Mouse (Mus musculus) heart, adult 2 months (tissue): ENCODE measurements around the gene Gm30191. TPM values are rescaled to one million over a fixed set of nuclear protein-coding genes. Genes with fewer than 3 reads are reported as not detected.
A peak's percentile ranks its signal among the peaks of the same experiment; 100 is the strongest.
"Not testable (repeated sequence)": the region's sequence is repeated elsewhere in the genome, so short reads cannot be mapped to it uniquely, and the experiment has no call there.

Source experiments
- DNase-seq, 2 experiments: peaks; one replicate each; pipeline ENCODE4 v3.0.0; 2021
- H3K27ac ChIP-seq: fragments of 200-600 bp; 2 replicates; pipeline ENCODE4 v1.8.1; 2022
- H3K27me3 ChIP-seq: fragments of 200-500 bp; 2 replicates; pipeline ENCODE4 v1.6.1; 2012; ENCODE audit warnings: mild to moderate bottlenecking, low read length, inconsistent platforms, mixed read lengths; ENCODE audit not compliant: control insufficient read depth, insufficient read depth
- H3K36me3 ChIP-seq: fragments of 200-500 bp; 2 replicates; pipeline ENCODE4 v1.6.1; 2012; ENCODE audit warnings: low read length, inconsistent platforms; ENCODE audit not compliant: control insufficient read depth, insufficient read depth
- H3K4me1 ChIP-seq: fragments of 200-500 bp; 2 replicates; pipeline ENCODE4 v1.6.1; 2011; ENCODE audit warnings: low read length; ENCODE audit not compliant: control insufficient read depth, insufficient read depth
- H3K4me3 ChIP-seq: fragments of 200-600 bp; 2 replicates; pipeline ENCODE4 v1.8.1; 2022
- H3K79me2 ChIP-seq: fragments of 200-500 bp; replicated peaks from 2 replicates; pipeline ENCODE4 v1.6.1; 2012; ENCODE audit warnings: mild to moderate bottlenecking, inconsistent platforms, low read length, moderate library complexity, mixed read lengths; ENCODE audit not compliant: control insufficient read depth, insufficient read depth
- H3K9ac ChIP-seq: fragments of 200-500 bp; 2 replicates; pipeline ENCODE4 v1.6.1; 2012; ENCODE audit warnings: low read depth, mild to moderate bottlenecking, control low read depth, inconsistent platforms, low read length, mixed read lengths
- CTCF ChIP-seq: fragments of 200-600 bp; IDR thresholded peaks from 2 replicates; pipeline ENCODE4 v1.8.1; 2022; ENCODE audit warnings: antibody characterized with exemption, mild to moderate bottlenecking, moderate library complexity
- EP300 ChIP-seq: fragments of 200-500 bp; IDR thresholded peaks from 2 replicates; pipeline ENCODE4 v1.6.1; 2011; ENCODE audit warnings: low read depth, low read length, control low read depth; ENCODE audit not compliant: insufficient read depth
- POLR2A ChIP-seq: fragments of 200-500 bp; IDR thresholded peaks from 2 replicates; pipeline ENCODE4 v1.6.1; 2011; ENCODE audit warnings: mild to moderate bottlenecking, low read depth, low read length, control low read depth; ENCODE audit not compliant: insufficient read depth
- WGBS: fragments of 180-500 bp; shearing (Covaris S2); methylation state at CpG from one replicate; pipeline ENCODE4 v1.1.7; 2018; 5-methylcytosine and 5-hydroxymethylcytosine counted together
- intact Hi-C: fragments of 180-260 bp; cut with DNase I; formaldehyde crosslinking; loops from one replicate; pipeline ENCODE4 v1.15.1; 2025
- polyA plus RNA-seq: library from polyadenylated mRNA; depleted of rRNA; stranded (reverse); fragments of >200 nt; gene quantifications from 2 replicates; pipeline ENCODE4 v1.2.3, GENCODE M21; 2012
- total RNA-seq, 2 experiments: library from RNA; stranded (reverse); gene quantifications; 2 replicates each; pipeline ENCODE4 v1.2.3; 2021

The Gm30191 gene
- total and polyA plus RNA-seq, 3 experiments = not detected

GRCm38 (mm10) chr4:134293061-134293691 is 46.4 kb downstream of the Gm30191 start:
- no peaks in the 10 kb centered on the region for H3K36me3 ChIP-seq
- DNase-seq = no peak
- 42% methylated on average over 18 of the region's 18 CpGs for WGBS
- peaks cover 3% of the 10 kb centered on the region for H3K4me1 ChIP-seq
- H3K79me2 ChIP-seq = no peaks in the 10 kb centered on the region
- no peak overlapping the region; the same call in 1 of the 2 replicates for H3K9ac ChIP-seq
- no peaks in the 10 kb centered on the region for H3K27me3 ChIP-seq
- TF ChIP-seq EP300 = no peak
- peak overlapping the region; percentile 18; the same call in 1 of the 2 replicates for H3K4me3 ChIP-seq
- peak overlapping the region; percentile 59 for H3K27ac ChIP-seq
- intact Hi-C loops = loop anchor here (2.0 kb wide), 1 partner anchor 64 kb away; no protein-coding TSS in a partner anchor

GRCm38 (mm10) chr4:134293692-134294163 is 47.0 kb downstream of the Gm30191 start:
- Histone ChIP-seq H3K9ac (no peak overlapping the region), H3K27me3 (no peaks in the 10 kb centered on the region), H3K4me1 (peaks cover 1% of the 10 kb centered on the region), H3K79me2 (no peaks in the 10 kb centered on the region), H3K4me3 (no peak overlapping the region; the same call in 1 of the 2 replicates), H3K27ac (peak overlapping the region; percentile 67), H3K36me3 (no peaks in the 10 kb centered on the region)
- intact Hi-C loops = loop anchor here (2.0 kb wide), 1 partner anchor 63 kb away; no protein-coding TSS in a partner anchor
- peak; percentile 53 to 76 for DNase-seq
- no peak for TF ChIP-seq POLR2A
- TF ChIP-seq EP300 = peak; percentile 76; the same call in 1 of the 2 replicates
- TF ChIP-seq CTCF = 0 out of 2 replicates have a peak, but pooled peaks have one; percentile 3
- WGBS = 28% methylated on average over 9 of the region's 9 CpGs

- H3K79me2 ChIP-seq, H3K27me3 ChIP-seq, H3K4me3 ChIP-seq, DNase-seq, H3K36me3 ChIP-seq, H3K27ac ChIP-seq, H3K9ac ChIP-seq, intact Hi-C loops, H3K4me1 ChIP-seq: not testable (repeated sequence)
- 88% methylated on average over 4 of the region's 4 CpGs for WGBS
Observed at GRCm38 (mm10) chr4:134296096-134296495, 49.4 kb downstream of the Gm30191 start.

- TF ChIP-seq EP300 = no peak
- 0 out of 2 replicates have a peak, but pooled peaks have one; percentile 16 for TF ChIP-seq CTCF
- TF ChIP-seq POLR2A = no peak
- intact Hi-C loops = no loop called here
- Histone ChIP-seq H3K4me1 (peaks cover 1% of the 10 kb centered on the region), H3K9ac (no peak overlapping the region), H3K27ac (no peak overlapping the region), H3K4me3 (no peak overlapping the region), H3K36me3 (no peaks in the 10 kb centered on the region), H3K79me2 (no peaks in the 10 kb centered on the region), H3K27me3 (no peaks in the 10 kb centered on the region)
- no peak for DNase-seq
- WGBS = 92% methylated on average over 4 of the region's 4 CpGs
Observed at GRCm38 (mm10) chr4:134296523-134296922, 49.8 kb downstream of the Gm30191 start.

DNA sequence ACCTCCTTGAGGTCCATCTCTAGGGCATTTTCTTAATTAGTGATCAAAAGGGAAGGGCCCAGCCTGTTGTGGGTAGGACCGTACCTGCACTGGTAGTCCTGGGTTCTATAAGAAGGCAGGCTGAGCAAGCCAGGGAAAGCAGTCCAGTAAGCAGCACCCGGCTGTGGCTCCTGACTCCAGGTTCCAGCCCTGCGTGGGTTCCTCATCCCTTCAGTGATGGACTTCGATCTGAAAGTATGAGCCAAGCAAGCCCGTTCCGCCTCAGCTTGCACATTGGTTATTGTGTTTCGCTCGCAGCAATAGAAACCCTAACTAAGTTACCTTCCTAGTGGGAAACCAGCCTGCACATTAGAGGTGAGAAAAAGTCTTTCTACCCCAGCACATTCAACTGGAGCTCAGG is 50.6 kb downstream of the Gm30191 start:
- intact Hi-C loops = no loop called here
- no peaks in the 10 kb centered on the region for H3K4me1 ChIP-seq
- H3K36me3 ChIP-seq = no peaks in the 10 kb centered on the region
- TF ChIP-seq CTCF (no peak), POLR2A (no peak), EP300 (no peak)
- H3K79me2 ChIP-seq = no peaks in the 10 kb centered on the region
- H3K27me3 ChIP-seq = no peaks in the 10 kb centered on the region
- H3K4me3 ChIP-seq = no peak overlapping the region
- DNase-seq = no peak
- H3K27ac ChIP-seq = no peak overlapping the region
- 93% methylated on average over 8 of the region's 8 CpGs for WGBS
- no peak overlapping the region for H3K9ac ChIP-seq

DNA sequence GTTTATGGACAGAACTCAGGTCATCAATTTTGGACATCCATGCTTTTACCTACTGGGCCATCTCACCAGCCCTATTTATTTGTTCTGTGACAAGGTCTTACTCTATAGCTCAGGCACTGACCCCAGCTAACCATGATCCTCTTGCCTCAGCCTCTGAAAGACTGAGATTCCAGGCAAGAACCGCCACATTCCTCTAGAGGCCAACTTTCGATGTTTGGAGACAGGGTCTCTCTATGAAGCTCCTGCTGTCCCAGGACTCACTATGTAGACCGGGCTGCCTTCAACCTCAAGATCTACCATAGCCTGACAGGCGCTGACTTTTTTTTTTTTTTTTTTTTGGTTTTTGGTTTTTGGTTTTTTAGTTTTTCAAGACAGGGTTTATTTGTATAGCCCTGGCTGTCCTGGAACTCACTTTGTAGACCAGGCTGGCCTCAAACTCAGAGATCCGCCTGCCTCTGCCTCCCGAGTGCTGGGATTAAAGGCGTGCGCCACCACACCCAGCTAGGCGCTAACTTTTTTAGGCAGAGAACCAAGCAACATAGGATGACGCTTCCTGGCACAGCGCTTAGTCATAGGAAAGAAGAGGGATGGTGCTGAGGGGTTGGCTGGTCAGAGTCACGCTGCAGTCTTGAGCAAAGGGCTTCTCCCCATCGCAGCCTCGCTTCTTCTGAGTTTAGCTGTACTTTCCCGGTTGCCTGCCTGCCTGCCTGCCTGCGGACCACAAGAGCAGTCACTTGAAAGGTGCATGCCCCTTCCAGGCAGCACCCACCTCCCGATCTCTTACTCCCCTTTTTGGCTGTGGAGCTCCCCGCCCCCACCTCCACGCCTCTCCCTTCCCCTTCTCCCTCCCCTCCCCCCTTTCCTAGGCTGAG is 52.1 kb downstream of the Gm30191 start:
- TF ChIP-seq POLR2A (no peak), EP300 (no peak), CTCF (no peak)
- Histone ChIP-seq H3K4me3 (no peak overlapping the region), H3K36me3 (no peaks in the 10 kb centered on the region), H3K79me2 (no peaks in the 10 kb centered on the region), H3K27ac (peak overlapping the region; percentile 91), H3K9ac (peak overlapping the region; percentile 46), H3K4me1 (no peaks in the 10 kb centered on the region), H3K27me3 (no peaks in the 10 kb centered on the region)
- WGBS = 50% methylated on average over 19 of the region's 19 CpGs
- no peak for DNase-seq
- intact Hi-C loops = no loop called here
